Mouse (Mus musculus): ENCODE measurements around the gene Spag16.
"Not testable (repeated sequence)": the region's sequence is repeated elsewhere in the genome, so short reads cannot be mapped to it uniquely, and the experiment has no call there.

Gene Spag16

GRCm38 (mm10) chr1:69826806-69827703, at the start of gene Spag16:
Gene Spag16 (plus strand): TSS chr1:69826970.
- DNase-seq (ENCODE audit: low spot score in 2 of 2) = no peak

GRCm38 (mm10) chr1:69785129-69785528, 41.6 kb upstream of the Spag16 start:
- DNase-seq (ENCODE audit: low spot score in 2 of 2) = peak in 1 of 2 experiments; percentile 57

DNA sequence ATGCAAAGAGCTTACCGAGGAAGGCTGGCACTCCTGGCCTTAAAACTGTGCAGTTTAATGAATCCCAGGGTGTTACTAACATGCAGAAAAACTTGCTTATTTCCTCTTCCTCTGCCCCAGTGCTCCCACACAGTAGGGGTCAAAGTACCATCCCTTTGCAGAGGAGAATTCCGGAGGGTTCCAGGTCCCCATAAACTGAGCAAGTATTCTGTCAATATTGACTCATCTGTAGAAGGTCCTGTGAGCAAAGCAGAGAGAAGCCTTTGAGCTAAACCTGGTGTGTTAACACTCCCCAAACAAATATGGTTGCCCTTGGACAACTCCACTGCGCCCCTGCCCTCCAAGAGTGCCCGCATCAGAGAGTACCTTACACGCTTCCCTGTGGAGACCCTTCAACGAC, 40.1 kb upstream of the Spag16 start:
- no peak for DNase-seq (ENCODE audit: low spot score in 2 of 2)

DNA sequence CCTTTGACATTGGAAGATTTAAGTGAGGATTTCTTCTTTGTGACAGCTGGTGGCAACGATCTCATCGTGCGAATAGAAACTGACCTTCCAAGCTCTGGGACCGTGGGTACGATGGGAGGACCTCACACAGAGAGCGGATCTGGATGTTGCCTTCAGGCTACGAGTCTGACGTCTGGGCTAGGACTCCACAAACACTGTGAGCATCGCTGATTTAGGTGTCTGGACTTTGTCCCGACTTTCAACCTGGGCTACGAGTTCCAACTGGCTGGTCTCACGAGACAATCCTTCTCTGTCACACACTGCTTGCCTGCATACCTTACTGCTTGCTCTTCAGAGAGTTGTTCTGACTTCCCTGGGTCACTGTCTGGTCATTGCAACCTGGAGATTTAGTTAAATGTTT, 39.4 kb upstream of the Spag16 start:
- DNase-seq (ENCODE audit: low spot score in 2 of 2) = no peak

GRCm38 (mm10) chr1:69790337-69791250, 36.2 kb upstream of the Spag16 start:
- peak in 1 of 2 experiments; percentile 37 for DNase-seq (ENCODE audit: low spot score in 2 of 2)

GRCm38 (mm10) chr1:69798948-69799565, 27.7 kb upstream of the Spag16 start:
- DNase-seq (ENCODE audit: low spot score in 2 of 2) = no peak

DNA sequence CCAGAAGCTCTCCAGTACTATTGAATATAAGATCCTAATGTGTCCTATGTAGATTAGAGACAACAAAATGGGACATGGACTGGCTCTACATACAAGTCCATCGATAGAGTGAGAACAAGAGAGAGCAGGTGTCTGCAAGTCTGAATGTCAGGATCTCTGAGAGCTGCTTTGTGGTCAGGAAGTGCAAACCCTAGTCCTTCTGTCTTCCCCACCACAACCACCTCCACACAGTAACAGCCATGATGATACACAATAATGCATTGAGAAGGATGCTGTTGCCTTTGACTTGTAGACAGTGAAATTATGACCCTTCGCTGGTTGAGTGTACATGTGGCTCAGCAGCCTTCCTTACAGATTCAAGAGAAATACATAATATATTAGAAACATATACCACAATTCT, 16.6 kb upstream of the Spag16 start:
- DNase-seq (ENCODE audit: low spot score in 2 of 2) = no peak

DNA sequence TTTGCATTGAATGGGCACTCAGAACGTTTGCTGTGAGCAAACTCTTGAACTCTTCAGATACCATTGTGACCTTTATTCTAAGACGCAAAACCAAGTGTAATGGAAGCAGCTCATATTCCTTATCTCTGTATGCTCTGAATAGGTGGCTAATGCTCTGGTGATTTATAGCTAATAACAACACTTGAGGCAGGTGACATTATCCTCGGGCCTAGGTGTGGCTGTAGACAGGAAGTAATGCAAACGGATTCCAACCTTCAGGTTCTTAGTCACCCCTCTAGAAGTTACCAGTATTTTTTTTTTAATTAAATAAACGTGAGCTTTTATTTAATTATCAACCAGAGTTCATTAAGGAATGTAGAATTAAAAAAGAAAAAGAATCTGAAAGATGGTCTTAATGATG, 1.1 kb upstream of the Spag16 start:
- not testable (repeated sequence) for DNase-seq (ENCODE audit: low spot score in 2 of 2)

GRCm38 (mm10) chr1:69828872-69829479, 2.2 kb downstream of the Spag16 start:
- DNase-seq (ENCODE audit: low spot score in 2 of 2) = no peak

DNA sequence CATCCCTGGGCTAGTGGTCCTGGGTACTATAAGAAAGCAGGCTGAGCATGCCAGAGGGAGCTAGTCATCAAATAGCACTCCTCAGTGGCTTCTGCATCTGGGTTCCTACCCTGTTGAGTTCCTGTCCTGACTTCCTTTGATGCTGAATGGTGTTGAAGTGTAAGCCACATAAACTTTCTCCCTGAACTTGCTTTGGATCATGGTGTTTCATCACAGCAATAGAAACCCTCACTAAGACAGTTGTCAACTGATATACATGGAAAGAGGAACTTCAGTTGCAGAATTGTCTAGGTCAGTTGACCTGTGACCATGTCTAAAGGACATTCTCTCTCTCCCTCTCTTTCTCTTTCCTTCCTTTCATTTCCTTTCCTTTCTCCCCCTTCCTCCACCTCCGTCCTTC, 3.8 kb downstream of the Spag16 start:
- DNase-seq (ENCODE audit: low spot score in 2 of 2) = no peak

DNA sequence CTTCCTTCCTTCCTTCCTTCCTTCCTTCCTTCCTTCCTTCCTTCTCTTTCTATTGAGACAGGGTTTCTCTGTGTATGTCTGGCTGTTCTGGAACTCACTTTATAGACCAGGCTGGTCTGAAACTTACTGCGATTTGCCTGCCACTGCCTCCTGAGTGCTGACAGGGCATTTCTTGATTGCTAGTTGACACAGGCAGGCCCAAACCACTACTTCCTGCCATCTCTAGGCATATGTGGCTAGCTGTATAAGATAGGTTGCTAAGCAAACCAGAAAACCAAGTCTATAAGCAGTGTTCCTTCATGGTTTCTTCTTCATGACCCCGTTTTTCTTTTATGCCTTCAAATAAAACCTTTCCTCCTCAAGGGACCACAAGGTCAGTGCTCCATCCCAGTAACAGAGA, 4.2 kb downstream of the Spag16 start:
- no peak for DNase-seq (ENCODE audit: low spot score in 2 of 2)

GRCm38 (mm10) chr1:69833476-69833875, 6.7 kb downstream of the Spag16 start:
- DNase-seq (ENCODE audit: low spot score in 2 of 2) = not testable (repeated sequence)

DNA sequence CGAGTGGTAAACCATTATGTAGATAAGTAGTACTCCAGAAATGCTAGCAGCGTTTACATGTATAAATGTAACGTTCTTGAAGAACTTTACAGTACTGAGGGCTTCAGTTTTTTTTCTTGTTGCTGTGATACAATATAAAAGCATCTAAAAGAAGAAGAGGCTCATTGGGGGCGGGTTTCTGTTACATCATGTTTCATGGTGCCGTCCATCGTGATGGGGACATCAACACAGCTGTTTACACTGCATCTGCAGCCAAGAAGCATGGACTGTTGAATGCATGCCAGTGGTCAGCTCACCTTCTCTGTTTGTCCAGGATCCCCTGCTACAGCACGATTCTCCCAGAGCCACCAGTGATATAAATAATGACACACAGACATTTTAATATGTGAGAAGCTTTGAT, 26.7 kb downstream of the Spag16 start:
- DNase-seq (ENCODE audit: low spot score in 2 of 2) = no peak

GRCm38 (mm10) chr1:69867776-69868175, 41.0 kb downstream of the Spag16 start:
- no peak for DNase-seq (ENCODE audit: low spot score in 2 of 2)

- DNase-seq (ENCODE audit: low spot score in 2 of 2) = no peak
Observed at GRCm38 (mm10) chr1:69956606-69957005, 129.8 kb downstream of the Spag16 start.

DNA sequence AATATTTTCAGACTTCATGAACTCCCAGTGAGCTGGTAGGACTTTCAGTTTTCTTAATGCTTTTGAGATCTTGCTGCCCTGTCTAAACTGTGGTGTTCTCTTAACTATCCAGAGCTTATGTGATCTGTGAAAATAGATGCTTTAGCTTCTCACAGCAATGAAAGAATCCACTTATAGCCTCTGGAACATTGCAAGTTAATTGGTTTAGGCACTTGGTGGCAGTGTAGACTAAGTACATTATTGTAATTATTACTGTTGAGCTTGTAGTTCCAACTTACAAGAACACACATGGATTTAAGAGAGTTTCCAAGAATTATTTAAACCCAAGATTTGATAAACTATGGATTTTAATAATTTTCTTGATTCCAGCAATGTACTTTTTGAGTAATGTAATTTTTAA, 170.1 kb downstream of the Spag16 start:
- DNase-seq (ENCODE audit: low spot score in 2 of 2) = no peak

DNA sequence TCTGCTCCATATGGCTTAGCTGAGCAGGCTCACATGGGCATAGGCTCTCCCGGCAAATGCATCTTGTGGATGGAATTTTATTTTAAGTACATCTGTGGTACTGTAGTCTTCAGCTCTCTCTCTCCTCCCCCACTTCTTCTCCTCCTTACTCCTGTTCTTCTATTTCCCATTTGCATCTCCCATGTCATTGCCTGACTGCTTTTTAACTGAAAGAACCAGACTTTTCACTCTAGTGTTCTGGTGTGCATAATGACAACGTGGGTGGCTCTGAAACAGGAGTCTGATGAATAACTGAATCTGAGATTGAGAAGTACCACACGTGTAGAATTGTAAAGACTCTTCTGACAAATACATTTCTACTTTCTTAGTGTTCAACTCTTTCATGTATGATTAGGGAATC, 186.2 kb downstream of the Spag16 start:
- no peak for DNase-seq (ENCODE audit: low spot score in 2 of 2)

GRCm38 (mm10) chr1:70037384-70037783, 210.6 kb downstream of the Spag16 start:
- no peak for DNase-seq (ENCODE audit: low spot score in 2 of 2)

GRCm38 (mm10) chr1:70067404-70067803, 240.6 kb downstream of the Spag16 start:
- no peak for DNase-seq (ENCODE audit: low spot score in 2 of 2)

- DNase-seq (ENCODE audit: low spot score in 2 of 2) = no peak
Observed at GRCm38 (mm10) chr1:70073440-70073839, 246.7 kb downstream of the Spag16 start.

DNA sequence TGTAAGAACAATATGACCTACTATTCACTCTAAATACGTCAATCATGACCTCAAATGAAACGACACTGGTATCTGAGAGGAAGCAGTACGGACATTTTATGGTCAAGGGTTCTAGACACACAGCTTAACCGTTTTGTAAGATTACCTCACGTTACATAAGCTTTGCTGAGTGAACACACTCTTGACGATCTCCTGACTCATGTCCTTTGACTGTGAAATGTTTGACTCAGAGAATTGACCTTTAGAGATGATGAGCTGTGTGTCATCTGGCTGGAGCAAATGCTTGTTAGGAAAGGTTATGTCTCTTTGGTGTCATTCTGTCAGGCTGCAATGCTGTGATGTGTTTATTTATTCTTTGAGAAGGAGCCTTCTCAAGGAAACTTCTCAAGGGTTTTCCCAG, 252.0 kb downstream of the Spag16 start:
- no peak for DNase-seq (ENCODE audit: low spot score in 2 of 2)
